Mouse (Mus musculus) spleen, postnatal 4 days (tissue): Measurements from ENCODE around the gene Prss12.
"Not testable (repeated sequence)": the region's sequence is repeated elsewhere in the genome, so short reads cannot be mapped to it uniquely, and the experiment has no call there.

Experiments
- DNase-seq, 2 experiments: peaks; one replicate each; pipeline ENCODE4 v3.0.0; 2022; ENCODE audit warnings: low spot score in 2 of 2

Prss12 gene

DNA sequence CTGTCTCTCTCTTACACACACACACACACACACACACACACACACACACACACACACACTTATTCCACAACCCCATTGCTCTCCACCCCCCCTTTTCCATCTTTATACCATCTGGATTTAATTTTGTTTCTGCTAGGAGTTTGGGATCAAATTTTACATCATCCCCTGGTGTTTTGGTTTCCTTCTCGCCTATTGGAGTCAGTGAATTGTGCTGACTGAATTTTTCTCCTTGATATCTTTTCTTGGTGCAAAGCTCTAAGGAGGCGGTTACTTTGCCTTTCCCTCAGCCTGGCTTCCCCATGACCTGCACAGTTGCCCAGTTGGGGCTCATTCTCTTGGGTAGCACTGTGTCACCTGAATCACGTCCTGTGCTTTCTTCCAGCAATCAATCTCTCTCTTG is 30.1 kb downstream of the Prss12 start:
- no peak for DNase-seq

DNA sequence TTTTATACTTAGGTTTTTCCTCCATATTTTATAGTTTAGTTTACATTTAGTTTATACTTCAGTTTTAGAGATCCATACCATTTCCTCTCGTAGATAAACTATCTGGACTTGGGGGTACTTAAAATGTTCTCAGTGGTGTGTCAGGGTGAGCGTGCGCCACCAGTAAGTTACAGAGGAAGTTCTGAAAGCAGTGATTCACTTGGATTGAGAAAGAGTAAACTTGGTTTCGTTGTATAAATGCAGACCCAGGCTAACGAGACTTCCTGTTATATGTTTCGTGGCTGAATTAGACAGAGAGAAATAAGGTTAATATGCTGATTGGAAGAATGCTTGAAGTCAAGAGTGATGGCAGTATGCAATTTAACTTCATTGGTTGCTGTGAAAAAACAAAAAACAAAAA is 34.6 kb downstream of the Prss12 start:
- DNase-seq, result no peak

DNA sequence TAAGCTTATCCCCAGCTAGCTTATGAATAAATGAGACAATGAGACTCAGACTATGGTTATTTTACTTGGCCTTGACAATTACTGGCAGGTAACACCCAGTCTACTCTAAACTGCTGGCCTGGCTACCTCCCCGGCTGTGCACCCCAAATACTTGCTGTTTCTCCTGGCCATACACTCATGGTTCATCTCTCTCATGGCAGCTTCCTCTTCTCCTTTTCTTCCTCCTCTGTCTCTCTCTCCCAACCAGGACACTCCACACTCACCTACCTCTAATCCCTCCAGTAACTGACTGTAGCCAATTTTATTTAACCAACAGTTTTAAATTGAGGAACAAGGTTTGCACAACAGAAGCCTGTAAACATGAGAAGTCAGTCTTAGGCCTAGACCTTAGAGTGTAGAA is 45.1 kb downstream of the Prss12 start:
- DNase-seq, result no peak

DNA sequence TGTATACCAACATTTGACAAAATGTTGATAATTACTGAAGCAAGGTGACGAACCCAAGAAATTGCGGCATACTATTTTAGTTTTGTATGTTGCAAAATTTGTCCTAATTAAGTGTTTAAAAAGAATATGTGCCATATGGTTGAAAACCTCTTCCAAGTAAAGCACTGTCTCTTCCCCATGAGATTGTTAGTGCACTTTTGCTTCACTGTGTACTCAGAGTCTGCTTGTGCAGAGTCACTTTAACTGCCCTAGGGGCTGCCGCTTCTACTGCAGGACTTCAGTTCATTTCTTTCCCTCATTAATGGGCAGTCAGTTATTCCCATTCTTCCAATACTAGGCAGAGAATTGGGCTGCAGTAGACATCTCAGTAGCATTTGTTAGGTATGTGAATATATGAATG is 46.5 kb downstream of the Prss12 start:
- no peak for DNase-seq

DNA sequence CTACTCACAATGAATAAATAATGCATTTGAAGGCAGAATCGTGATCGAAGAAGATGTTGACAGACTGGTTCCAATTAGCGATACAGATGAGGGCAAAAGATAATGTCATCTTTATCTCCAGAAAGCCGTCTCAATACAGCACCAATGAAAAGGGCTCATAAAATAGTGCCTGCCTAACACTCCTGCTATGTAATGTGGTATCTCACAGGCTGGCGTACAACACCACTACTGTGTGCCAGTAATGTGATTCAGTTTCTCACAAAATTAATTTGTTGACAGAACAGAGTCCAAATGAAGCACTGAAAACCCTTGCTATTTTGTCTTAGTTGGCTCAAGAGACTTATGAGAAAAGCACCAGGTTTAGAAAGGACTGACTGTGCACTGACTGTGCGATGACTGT is 48.4 kb downstream of the Prss12 start:
- no peak for DNase-seq

DNA sequence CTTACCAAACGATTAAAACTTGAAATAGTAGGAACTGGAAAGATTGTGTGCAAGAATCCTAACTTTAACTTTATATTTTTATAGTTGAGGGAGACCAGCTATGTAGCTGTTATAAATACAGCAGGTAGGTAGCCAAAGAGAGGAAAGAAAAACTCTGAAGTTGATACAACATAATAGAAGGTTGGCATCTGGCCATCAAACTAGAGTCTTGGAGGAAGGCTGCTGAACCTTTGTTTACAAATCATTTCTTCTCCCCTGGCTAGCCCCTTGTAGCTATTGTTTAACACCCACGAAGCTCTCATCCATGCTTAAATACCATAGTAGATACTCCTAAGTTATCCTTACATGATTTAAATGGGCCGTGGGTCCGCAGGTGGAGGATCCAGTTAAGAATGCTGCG is 52.1 kb downstream of the Prss12 start:
- DNase-seq, result no peak

DNA sequence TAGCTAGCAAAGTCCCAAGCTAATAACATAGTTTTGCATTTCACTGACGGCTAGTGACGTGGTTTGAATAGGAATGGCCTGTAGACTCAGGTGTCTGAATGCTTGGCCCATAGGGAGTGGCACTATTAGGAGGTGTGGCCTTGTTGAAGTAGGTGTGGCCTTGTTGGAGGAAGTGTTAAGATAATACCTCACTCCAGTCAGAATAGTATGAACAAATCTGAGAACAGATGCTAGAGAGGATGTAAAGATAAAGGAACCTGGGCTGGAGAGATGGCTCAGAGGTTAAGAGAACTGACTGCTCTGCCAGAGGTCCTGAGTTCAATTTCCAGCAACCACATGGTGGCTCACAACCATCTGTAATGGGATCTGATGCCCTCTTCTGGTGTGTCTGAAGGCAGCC is 55.1 kb downstream of the Prss12 start:
- not testable (repeated sequence) for DNase-seq

DNA sequence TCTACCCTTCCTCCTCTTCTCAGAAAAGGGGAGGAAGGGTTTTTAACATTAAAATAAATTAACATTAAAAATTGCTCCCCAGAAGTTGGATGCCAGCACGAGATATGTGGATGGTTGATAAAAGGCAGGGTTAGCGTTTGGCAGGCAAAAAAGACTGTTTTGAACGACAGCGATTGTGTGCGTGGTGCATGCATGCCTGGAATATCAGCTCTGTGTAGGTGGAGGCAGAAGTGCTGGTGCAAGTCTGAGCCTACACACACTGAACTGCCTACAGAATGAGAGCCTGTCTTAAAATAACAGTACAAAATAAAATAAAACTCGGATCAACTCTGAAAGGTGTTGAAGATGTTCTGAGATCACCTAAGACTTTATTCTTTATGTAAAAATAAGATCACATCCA is 57.2 kb downstream of the Prss12 start:
- DNase-seq, result no peak

DNA sequence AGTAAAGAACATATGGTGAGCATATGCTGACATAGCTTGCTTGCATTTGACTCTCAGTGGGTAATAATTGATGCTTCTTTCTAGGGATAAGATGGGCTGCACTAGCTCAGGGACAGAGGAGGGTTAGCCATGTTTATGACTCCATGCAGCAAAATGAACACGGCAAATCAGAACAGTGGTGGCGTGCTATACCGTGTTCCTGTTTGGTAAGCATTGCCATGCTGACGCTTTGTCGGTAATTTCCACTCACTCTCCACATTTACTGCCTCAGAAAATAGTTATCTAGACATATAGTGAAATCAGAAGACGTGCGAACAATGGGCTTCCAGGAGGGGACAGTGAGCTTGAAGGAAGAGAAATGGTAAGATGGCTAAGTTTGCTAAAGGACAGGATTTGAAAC is 58.1 kb downstream of the Prss12 start:
- no peak for DNase-seq

DNA sequence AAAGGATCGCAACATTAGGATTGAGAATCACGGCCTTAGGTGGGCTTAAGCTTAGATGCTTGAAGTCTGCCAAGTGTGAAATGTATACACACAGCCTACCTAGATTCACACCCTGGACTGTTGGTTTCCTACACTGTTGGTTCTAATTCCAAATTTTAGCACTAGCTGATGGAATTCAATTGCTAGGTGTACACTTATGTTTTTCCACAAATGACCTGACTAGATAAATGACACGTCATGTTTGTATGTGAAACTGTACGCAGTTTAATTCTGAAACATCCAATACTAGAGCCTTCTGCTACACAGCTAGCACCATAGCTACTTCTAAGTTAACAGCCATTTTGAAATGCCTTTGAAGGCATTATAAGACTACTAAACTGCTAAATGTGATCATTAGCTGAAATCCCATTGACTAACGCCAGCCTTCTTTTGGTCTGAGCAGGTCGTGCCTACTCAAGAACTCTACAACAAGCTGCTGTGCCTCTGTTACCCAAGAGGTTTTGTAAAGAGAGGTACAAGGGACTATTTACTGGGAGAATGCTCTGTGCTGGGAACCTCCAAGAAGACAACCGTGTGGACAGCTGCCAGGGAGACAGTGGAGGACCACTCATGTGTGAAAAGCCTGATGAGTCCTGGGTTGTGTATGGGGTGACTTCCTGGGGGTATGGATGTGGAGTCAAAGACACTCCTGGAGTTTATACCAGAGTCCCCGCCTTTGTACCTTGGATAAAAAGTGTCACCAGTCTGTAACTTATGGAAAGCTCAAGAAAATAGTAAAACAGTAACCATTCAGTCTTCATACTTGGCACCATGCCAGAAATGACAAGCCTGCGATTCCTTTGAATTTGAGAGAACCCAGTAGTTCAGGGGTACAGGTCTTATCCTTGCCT is 59.3 kb downstream of the Prss12 start:
- DNase-seq, result no peak

DNA sequence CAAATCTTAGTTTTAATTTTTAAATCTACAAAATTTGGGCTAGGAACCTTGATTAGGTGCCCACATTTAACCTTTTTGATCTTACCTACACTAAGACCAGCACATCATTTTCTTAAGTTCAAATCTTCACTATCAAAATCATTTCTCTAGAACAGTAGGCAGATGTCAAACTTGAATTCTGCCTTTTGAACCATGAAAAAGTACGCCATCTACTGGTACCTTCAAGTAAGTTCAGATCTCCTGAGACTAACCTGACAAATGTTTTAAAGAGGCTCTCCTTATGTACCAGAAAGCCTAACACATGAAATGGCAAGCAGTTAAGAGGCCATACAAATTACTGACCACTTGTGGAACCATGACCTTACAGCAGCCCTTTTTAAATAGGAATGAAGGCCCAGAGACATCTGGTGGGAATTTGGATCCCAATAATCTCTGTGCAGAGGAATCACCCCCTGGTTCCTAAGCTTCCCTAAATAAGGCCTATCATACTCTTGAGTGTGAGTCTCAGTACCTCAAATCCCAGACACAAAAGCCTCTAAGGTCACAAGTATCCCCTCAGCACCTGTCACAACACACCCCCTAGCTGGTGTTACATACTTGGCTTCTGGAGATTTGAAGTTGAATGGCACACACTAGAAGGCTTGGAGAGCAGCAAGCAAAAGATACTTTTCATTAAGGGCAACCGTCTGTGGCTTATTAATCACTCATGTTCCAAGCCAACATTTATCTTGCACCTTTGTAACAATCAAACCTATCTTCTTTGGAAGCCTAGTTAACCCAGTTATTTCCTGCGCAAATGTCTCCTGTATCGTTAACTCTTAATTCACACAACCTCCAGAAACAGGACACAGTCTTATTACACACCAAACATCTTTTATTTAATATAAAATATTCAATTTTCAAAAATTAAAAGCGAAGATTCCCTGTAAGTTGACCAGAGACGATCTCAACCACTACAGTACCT is 60.3 kb downstream of the Prss12 start:
- DNase-seq, result no peak

DNA sequence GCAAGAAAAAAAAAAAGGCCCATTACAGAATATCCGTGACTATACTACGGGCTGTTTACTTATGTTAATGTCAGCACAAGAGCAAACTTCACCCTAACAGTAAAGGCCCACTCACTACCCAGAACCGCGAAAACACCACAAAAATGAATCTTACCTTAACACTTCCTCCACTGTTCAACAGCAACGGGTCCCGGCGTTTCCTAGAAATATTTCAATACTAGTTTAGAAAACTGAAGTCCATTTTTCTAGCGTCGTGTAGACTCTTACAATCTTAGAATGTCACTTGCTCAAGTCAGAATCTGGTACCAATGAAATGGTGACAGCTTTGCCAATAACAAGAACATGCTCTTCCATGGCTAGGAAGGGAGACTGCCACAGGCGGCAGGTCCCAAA is 60.9 kb downstream of the Prss12 start:
- DNase-seq, result no peak

DNA sequence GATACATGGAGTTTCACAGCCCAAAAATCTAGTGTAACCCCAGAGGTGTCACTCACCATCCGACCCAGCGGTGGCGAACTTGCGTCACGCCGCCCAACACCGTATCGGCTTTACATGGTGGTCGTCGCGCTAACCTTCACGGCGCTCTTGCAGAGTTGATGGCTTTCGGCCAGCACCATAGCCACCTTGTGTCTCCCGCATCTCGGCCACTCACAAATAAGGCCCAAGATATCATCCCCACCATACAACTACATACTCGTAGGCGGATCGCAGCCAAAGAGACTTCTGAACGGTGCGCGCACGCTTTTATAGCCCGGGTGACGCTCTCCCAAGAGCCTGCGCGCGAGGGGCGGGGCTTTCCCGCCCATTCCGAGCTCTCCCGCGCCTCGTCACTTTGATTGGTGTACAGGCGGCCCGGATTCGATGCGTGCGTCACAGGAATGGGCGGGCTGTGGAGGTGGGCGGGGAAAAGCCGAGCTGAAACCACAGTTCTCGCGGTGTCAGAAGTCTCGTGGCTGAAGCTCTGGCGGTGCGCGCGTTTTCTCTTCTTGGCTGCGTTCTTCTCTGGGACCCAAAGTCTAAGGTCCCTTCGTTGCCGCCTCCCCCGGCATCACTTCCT is 61.5 kb downstream of the Prss12 start:
- peak; percentile 99 for DNase-seq

DNA sequence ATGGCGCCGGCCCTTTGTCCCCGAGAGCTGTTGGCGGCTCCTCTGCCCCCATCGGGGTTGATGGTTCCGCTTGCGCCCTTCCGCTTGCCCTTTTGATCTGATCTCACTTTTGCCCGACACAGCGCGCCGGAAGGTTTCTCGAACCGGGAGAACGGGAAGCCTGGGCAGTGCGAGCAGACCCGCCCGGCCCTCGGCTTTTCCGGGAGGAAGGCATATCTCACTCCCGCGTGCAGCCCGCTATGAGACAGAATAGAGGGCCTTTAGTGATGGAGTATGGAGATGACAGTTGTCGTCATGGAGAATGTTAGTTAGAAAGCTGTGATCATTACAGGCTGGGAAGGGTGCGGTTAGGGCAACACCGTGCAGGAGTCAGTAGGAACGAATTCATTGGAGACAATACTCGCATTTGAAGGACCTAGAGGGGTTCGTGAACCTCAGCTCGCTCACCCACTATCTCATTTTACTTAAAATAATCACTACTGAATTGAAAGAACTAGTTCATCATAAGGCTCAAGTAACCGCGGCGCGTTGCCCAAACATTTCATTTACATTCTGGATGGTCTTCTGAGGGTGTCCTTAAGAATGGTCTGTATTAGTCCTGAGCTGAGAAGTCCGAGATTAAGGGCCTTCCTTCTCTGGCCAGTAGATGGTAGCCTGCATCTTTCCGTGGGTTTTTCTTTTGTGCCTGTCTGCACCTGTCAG is 62.1 kb downstream of the Prss12 start:
- DNase-seq, result no peak

DNA sequence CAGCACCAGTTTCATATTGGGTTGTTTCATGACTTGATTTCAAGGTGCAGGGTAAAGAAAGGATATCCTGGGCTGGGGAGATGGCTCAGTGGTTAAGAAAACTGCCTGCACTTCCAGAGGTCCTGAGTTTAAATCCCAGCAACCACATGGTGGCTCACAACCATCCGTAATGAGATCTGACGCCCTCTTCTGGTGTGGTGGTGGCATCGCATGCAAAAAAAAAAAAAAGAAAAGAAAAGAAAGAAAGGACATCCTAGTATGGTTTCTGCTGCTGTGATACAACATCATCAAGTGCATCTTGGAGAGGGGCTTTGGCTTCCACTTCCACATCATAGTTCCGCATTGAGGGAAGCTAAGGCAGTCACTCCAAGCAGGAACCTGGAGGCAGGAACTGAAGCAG is 65.1 kb downstream of the Prss12 start:
- no peak for DNase-seq

DNA sequence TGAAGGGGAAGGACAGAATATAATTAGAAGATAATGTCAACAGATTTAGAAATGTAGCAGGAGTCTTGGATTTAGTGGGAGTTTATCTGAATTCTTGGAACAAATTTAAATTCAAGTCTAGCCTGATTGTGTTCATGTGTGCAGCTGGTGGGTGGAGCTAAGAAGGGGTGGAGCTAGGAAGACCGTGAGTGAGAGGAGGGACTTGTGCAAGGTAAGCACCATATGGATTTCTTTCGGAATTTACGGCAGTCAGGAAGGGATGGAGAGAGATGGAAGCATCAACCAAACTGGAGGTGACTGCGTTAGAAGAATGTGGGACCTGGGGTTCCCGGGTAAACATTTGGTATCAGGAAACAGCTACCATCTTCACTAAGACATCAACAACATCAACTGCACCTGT is 68.2 kb downstream of the Prss12 start:
- no peak for DNase-seq

DNA sequence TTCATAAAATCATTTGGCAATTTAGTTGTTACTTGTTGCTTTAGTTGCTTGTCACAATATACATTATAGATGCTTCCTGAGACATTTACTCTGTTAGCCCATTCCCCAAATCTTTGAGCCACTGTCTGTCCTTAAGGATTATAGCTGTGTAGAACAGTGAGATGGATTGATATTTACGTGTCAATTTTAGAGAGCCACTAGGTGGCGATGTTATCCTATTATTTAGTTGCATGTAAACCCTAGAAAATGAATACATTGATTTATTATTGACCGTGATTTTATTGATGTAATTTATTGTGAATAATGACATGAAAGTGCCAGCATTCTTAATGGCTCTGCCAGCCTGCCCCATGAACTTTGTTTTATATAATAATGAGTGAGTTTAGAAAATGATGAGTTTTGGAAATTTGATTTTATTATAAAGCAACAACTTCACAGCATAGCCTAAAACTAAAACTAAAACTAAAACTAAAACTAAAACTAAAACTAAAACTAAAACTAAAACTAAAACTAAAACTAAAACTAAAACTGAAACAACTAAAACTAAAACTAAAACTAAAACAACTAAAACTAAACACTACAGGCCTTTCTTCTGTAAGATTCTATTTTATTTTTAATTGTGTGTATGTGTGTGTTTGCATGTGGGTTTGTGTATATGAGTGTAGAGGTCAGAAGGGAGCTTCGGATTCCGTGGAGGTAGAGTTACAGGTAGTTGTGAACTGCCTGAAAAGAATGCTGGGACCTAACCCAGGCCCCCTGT is 69.1 kb downstream of the Prss12 start:
- DNase-seq, result peak; percentile 31 to 69

DNA sequence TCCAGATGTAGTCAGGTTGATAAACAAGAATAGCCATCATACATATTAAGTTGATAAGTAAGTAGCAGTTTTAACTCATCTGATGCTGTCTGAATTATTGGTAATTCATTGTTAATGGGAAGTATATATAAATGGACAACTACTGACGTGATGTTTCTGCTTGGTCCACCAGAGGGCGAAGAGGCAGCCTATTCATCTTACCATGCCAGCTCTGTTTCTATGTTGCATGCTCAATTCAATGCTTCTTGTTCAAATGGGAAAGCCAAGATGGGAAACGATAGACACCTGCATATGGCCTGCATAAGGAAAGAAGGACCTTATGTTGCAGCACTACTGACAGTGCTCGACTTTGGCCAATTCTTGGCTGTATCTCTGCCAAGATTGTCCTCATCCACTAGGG is 70.1 kb downstream of the Prss12 start:
- DNase-seq, result no peak

DNA sequence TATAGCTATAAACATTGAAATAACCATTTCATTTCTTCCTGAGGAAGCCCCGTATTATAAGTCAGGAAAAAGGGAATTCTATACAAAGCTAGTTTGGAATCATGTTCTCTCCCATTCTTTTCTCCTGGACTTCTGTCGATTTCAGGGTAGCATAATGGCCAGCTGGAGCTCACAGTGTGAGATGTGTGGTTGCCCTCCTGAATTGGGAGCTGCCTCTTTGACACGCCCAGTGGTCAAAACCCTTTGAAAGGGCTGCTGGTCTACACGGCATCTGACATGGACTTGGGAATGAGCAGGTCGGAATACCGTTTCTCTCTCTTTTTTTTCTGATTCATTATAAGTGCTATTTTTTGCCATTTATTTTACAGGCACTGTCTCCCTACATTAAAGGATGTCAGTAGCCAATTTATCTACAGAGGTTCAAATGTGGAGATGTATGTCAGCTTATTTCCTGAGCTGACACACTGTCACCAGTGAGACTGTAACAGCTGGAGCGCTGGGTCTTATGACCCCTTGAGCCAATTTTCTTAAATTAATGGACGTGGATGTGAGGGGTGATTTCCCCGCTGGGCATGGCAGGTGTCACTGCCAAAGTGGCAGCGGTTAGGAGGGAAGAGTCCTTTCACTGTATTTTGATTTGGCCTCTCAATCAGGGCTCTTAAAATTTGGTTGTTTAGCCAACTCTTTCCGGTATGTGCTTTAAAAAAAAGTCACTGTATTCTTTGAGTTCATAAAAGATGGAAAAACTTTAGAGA is 79.8 kb downstream of the Prss12 start:
- no peak for DNase-seq

DNA sequence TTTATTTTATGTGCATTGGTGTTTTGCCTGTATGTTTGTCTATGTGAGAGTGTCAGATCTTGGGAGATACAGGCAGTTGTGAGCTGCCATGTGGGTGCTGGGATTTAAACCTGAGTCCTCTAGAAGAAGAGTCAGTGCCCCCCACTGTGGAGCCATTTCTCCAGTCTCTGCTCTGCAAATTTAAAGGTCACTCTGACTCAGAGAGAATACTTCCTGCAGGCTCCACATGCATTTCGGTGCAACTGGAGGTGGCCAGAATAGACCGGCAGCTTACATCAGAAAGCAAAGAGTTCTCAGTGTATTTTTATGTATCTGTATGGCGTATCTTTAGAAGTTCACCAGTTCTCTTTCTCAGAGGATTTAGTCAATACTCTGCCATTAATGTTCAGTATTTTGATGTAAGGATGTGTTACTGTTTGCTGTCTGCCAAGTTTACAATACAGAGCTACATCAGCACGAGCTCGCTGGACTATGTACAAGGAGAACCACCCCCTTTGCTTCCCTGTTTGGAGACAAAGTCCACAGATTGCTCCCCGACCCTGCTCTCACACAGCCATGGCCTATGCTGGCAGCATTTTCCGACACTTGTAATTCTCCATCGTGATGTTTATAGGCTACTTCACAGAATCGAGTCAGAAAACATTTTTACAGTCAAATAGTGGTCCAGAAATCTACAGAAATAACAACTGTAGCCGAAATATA is 81.2 kb downstream of the Prss12 start:
- DNase-seq, result no peak
